ENCODE assay signal across 19 mouse cellular contexts in genomic region chr7:143110803-143111202, GRCm38 (mm10). TPM values are rescaled to one million over a fixed set of nuclear protein-coding genes. Genes with fewer than 3 reads are reported as not detected.
DNase-seq lines count a peak whose midpoint lies in the region; ATAC-seq and TF ChIP-seq lines count a peak whose summit lies in the region.
"Had no signal": no experiment of that assay in that cellular context is flagged by ENCODE, and none has a peak within 500 bp of the region (broad histone marks: within the 10 kb centered on the region; RNA-seq: fewer than 3 reads in every experiment).

No protein-coding gene starts in this region.

- H3K27ac ChIP-seq in gastrocnemius, adult 2 months = no peak overlapping the region
- H3K27ac ChIP-seq in kidney, adult 2 months (ENCODE audit: insufficient read depth, low read depth, low read length) = no peak overlapping the region
- peak overlapping the region; percentile 96 for H3K27ac ChIP-seq in heart, embryonic 16.5 days (ENCODE audit: low read length)
- H3K27ac ChIP-seq: embryonic facial prominence, embryonic 12.5 days; hindbrain, embryonic 13.5 days; liver, embryonic 14.5 days; neural tube, embryonic 12.5 days had no signal

- peak overlapping the region; percentile 81 for H3K4me2 ChIP-seq in heart, embryonic 16.5 days (ENCODE audit: low read depth, low read length)
- H3K4me2 ChIP-seq: embryonic facial prominence, embryonic 12.5 days; hindbrain, embryonic 13.5 days; neural tube, embryonic 12.5 days had no signal

- no peak for ATAC-seq in heart, embryonic 16.5 days (replicated peaks; ENCODE audit: extremely low read depth, insufficient read depth, low FRiP score)
- ATAC-seq in megakaryocyte progenitor cell, adult 5-6 weeks (replicated peaks; ENCODE audit: poor library complexity) = 0 out of 2 replicates have a peak, but pooled peaks have one; percentile 33
- no peak for ATAC-seq in cerebellum, adult (ENCODE audit: insufficient number of reproducible peaks, low FRiP score, low TSS enrichment)
- ATAC-seq: forebrain, postnatal 0 days; Patski had no signal

- TF ChIP-seq CTCF in gastrocnemius, adult 2 months (IDR thresholded peaks at IDR 0.05) = peak; percentile 14; the same call in 1 of the 2 replicates
- TF ChIP-seq CTCF in kidney, adult 2 months (conservative IDR thresholded peaks at IDR 0.05; ENCODE audit: insufficient read depth, insufficient read length, low read depth, low read length) = peak; percentile 38; the same call in 1 of the 2 replicates

- DNase-seq in gastrocnemius, adult 2 months = no peak
- DNase-seq in gastrocnemius, postnatal 36 days = no peak
- no peak for DNase-seq in kidney, adult 2 months
- DNase-seq in kidney, adult 8-10 months = no peak
- no peak for DNase-seq in frontal cortex, postnatal 25 days (ENCODE audit: low spot score in 2 of 2)
- DNase-seq: cerebellum, adult 11 months; cerebellum, postnatal 25 days; forebrain, postnatal 0 days; kidney, adult 9 months; right cerebral cortex, postnatal 25 days had no signal

- intact Hi-C loops in gastrocnemius, adult 2 months (cut with DNase I) = no loop called here
- intact Hi-C loops in gastrocnemius, postnatal 36 days (cut with DNase I) = no loop called here

- WGBS in kidney, adult 2 months = 74% methylated on average over 1 of the region's 1 CpGs
- WGBS in heart, embryonic 16.5 days = 54% methylated on average over 1 of the region's 1 CpGs

- no peak overlapping the region for H3K4me3 ChIP-seq in gastrocnemius, adult 2 months
- no peak overlapping the region for H3K4me3 ChIP-seq in kidney, adult 2 months (ENCODE audit: insufficient read depth, low read depth, low read length)
- H3K4me3 ChIP-seq in heart, embryonic 16.5 days (ENCODE audit: low read length) = no peak overlapping the region
- H3K4me3 ChIP-seq: embryonic facial prominence, embryonic 12.5 days; hindbrain, embryonic 13.5 days; megakaryocyte, embryonic 14.5 days; neural tube, embryonic 12.5 days had no signal

- H3K27me3 ChIP-seq in kidney, adult 2 months (replicated peaks; ENCODE audit: control insufficient read depth, insufficient read depth, low read length) = no peaks in the 10 kb centered on the region
- H3K27me3 ChIP-seq in heart, embryonic 16.5 days (ENCODE audit: control insufficient read depth, insufficient read depth, low read length) = peaks cover 16% of the 10 kb centered on the region

- peaks cover 3% of the 10 kb centered on the region; the same call in 1 of the 2 replicates for H3K9me3 ChIP-seq in heart, embryonic 16.5 days (replicated peaks; ENCODE audit: control insufficient read depth, low read length)
- H3K9me3 ChIP-seq: hindbrain, embryonic 13.5 days had no signal

- H3K9ac ChIP-seq in heart, embryonic 16.5 days (ENCODE audit: low read length) = peak overlapping the region; percentile 3
- H3K9ac ChIP-seq: embryonic facial prominence, embryonic 12.5 days; forebrain, postnatal 0 days; hindbrain, embryonic 13.5 days; liver, embryonic 14.5 days; neural tube, embryonic 12.5 days had no signal

- no peak for TF ChIP-seq POLR2A in kidney, adult 2 months (IDR thresholded peaks at IDR 0.05; ENCODE audit: low read depth, low read length)

- no peaks in the 10 kb centered on the region for H3K36me3 ChIP-seq in kidney, adult 2 months (ENCODE audit: control insufficient read depth, insufficient read depth, low read length)
- 0 out of 2 replicates have a peak, but pooled peaks cover 3% of the 10 kb centered on the region for H3K36me3 ChIP-seq in heart, embryonic 16.5 days (ENCODE audit: control insufficient read depth, insufficient read depth)
- H3K36me3 ChIP-seq: embryonic facial prominence, embryonic 12.5 days; hindbrain, embryonic 13.5 days; neural tube, embryonic 12.5 days had no signal

- peaks cover 4% of the 10 kb centered on the region for H3K4me1 ChIP-seq in kidney, adult 2 months (ENCODE audit: control insufficient read depth, insufficient read depth, low read length)
- peaks cover 37% of the 10 kb centered on the region for H3K4me1 ChIP-seq in heart, embryonic 16.5 days (ENCODE audit: control insufficient read depth, insufficient read depth, low read length)

RNA-seq across cellular contexts. Expression of gene Kcnq1, which starts 4.6 kb away (rescaled TPM):
- under 1 TPM; 0.33 to 0.67 TPM for total RNA-seq in gastrocnemius, adult 2 months (2021)
- total RNA-seq in gastrocnemius, postnatal 36 days (2021) = under 1 TPM; 0.31 to 0.69 TPM
- 24.0 and 27.5 TPM in 2 replicates for polyA plus RNA-seq in kidney, adult 2 months (2012; rRNA removed)
- polyA plus RNA-seq in heart, embryonic 16.5 days (2015; fragmentation: Nextera tagmentation; extraction: Ambion mirVana) = 34.6 and 34.9 TPM in 2 replicates
- total RNA-seq in megakaryocyte progenitor cell, adult 5-6 weeks (2015) = not detected in 2 replicates
- not detected in 2 replicates for total RNA-seq in megakaryocyte progenitor cell, adult 5-6 weeks (2017)

RNA-seq across cellular contexts. Expression of gene Trpm5, which starts 16.4 kb away (rescaled TPM):
- total RNA-seq in gastrocnemius, adult 2 months (2021) = not detected
- not detected for total RNA-seq in gastrocnemius, postnatal 36 days (2021)
- polyA plus RNA-seq in kidney, adult 2 months (2012; rRNA removed) = 0.03 TPM in 2 replicates
- 3.1 and 3.7 TPM in 2 replicates for polyA plus RNA-seq in heart, embryonic 16.5 days (2015; fragmentation: Nextera tagmentation; extraction: Ambion mirVana)
- total RNA-seq in megakaryocyte progenitor cell, adult 5-6 weeks (2015) = not detected in 2 replicates
- total RNA-seq in megakaryocyte progenitor cell, adult 5-6 weeks (2017) = not detected in 2 replicates

RNA-seq across cellular contexts. Expression of gene Tssc4, which starts 41.8 kb away (rescaled TPM):
- 1 to 10 TPM; 6.6 to 8.2 TPM for total RNA-seq in gastrocnemius, adult 2 months (2021)
- 1 to 10 TPM; 7.8 to 8.4 TPM for total RNA-seq in gastrocnemius, postnatal 36 days (2021)
- polyA plus RNA-seq in kidney, adult 2 months (2012; rRNA removed) = 64.8 and 74.5 TPM in 2 replicates
- 59.2 and 61.5 TPM in 2 replicates for polyA plus RNA-seq in heart, embryonic 16.5 days (2015; fragmentation: Nextera tagmentation; extraction: Ambion mirVana)
- total RNA-seq in megakaryocyte progenitor cell, adult 5-6 weeks (2015) = 18.7 and 23.5 TPM in 2 replicates
- total RNA-seq in megakaryocyte progenitor cell, adult 5-6 weeks (2017) = 26.8 and 33.7 TPM in 2 replicates

RNA-seq across cellular contexts. Expression of gene Cd81, which starts 58.3 kb away (rescaled TPM):
- 100 to 1,000 TPM; 100 to 129 TPM for total RNA-seq in gastrocnemius, adult 2 months (2021)
- 100 to 1,000 TPM; 106 to 118 TPM for total RNA-seq in gastrocnemius, postnatal 36 days (2021)
- 801 and 824 TPM in 2 replicates for polyA plus RNA-seq in kidney, adult 2 months (2012; rRNA removed)
- 878 and 900 TPM in 2 replicates for polyA plus RNA-seq in heart, embryonic 16.5 days (2015; fragmentation: Nextera tagmentation; extraction: Ambion mirVana)
- 118 and 140 TPM in 2 replicates for total RNA-seq in megakaryocyte progenitor cell, adult 5-6 weeks (2015)
- 121 and 181 TPM in 2 replicates for total RNA-seq in megakaryocyte progenitor cell, adult 5-6 weeks (2017)
